Mouse (Mus musculus): ENCODE measurements at regions not wholly inside any gene's neighbourhood (a gene's known extent, or its start where the extent isn't known, plus 50 kb on each side); places are given as distances from the start of the nearest gene placed in this dataset.

- no peak for DNase-seq
Measured at GRCm38 (mm10) chr16:55516994-55517393, 219.2 kb upstream of the Zpld1 start.

GRCm38 (mm10) chr16:55515228-55515696 lies 217.5 kb upstream of the Zpld1 start:
- no peak for DNase-seq

- DNase-seq, result no peak
Measured at GRCm38 (mm10) chr16:55514448-55515200, 216.8 kb upstream of the Zpld1 start.

GRCm38 (mm10) chr16:55504796-55505413 lies 207.1 kb upstream of the Zpld1 start:
- no peak for DNase-seq

GRCm38 (mm10) chr16:55504274-55504673 lies 206.5 kb upstream of the Zpld1 start:
- DNase-seq, result no peak

GRCm38 (mm10) chr16:55503273-55503672 lies 205.5 kb upstream of the Zpld1 start:
- DNase-seq, result no peak

- DNase-seq, result peak; percentile 67
Measured at GRCm38 (mm10) chr16:55499831-55500230, 202.0 kb upstream of the Zpld1 start.

- DNase-seq, result peak; percentile 30
Measured at GRCm38 (mm10) chr16:55495051-55495450, 197.3 kb upstream of the Zpld1 start.

- no peak for DNase-seq
Measured at GRCm38 (mm10) chr16:55494162-55494561, 196.4 kb upstream of the Zpld1 start.

- peak; percentile 50 for DNase-seq
Measured at GRCm38 (mm10) chr16:55492111-55492510, 194.3 kb upstream of the Zpld1 start.

GRCm38 (mm10) chr16:55484391-55484790 lies 186.6 kb upstream of the Zpld1 start:
- no peak for DNase-seq

- DNase-seq, result no peak
Measured at GRCm38 (mm10) chr16:55480745-55481144, 183.0 kb upstream of the Zpld1 start.

GRCm38 (mm10) chr16:55480304-55480703 lies 182.5 kb upstream of the Zpld1 start:
- DNase-seq, result peak; percentile 17

- DNase-seq, result peak; percentile 68
Measured at GRCm38 (mm10) chr16:55476544-55477208, 178.9 kb upstream of the Zpld1 start.

- no peak for DNase-seq
Measured at GRCm38 (mm10) chr16:55474950-55475525, 177.3 kb upstream of the Zpld1 start.

GRCm38 (mm10) chr16:55471396-55471795 lies 173.6 kb upstream of the Zpld1 start:
- no peak for DNase-seq

- peak; percentile 5 for DNase-seq
Measured at GRCm38 (mm10) chr16:55470721-55471120, 172.9 kb upstream of the Zpld1 start.

- no peak for DNase-seq
Measured at GRCm38 (mm10) chr16:55469703-55470102, 171.9 kb upstream of the Zpld1 start.

GRCm38 (mm10) chr16:55468833-55469458 lies 171.2 kb upstream of the Zpld1 start:
- DNase-seq, result peak; percentile 90

GRCm38 (mm10) chr16:55460519-55460918 lies 162.7 kb upstream of the Zpld1 start:
- DNase-seq, result peak; percentile 26

- DNase-seq, result no peak
Measured at GRCm38 (mm10) chr16:55447581-55447980, 149.8 kb upstream of the Zpld1 start.

- DNase-seq, result no peak
Measured at GRCm38 (mm10) chr16:55442821-55443581, 145.2 kb upstream of the Zpld1 start.

All from kidney, postnatal 14 days (tissue).